ENCODE assay signal across 9 mouse cellular contexts in genomic region chr8:123352786-123353185, GRCm38 (mm10). TPM values are rescaled to one million over a fixed set of nuclear protein-coding genes. Genes with fewer than 3 reads are reported as not detected.
DNase-seq lines count a peak whose midpoint lies in the region; ATAC-seq lines count a peak whose summit lies in the region.
"Had no signal": no experiment of that assay in that cellular context is flagged by ENCODE, and none has a peak within 500 bp of the region (broad histone marks: within the 10 kb centered on the region; RNA-seq: fewer than 3 reads in every experiment).

No protein-coding gene starts in this region.

- peak; percentile 45 for DNase-seq in forebrain, embryonic 14.5 days (ENCODE audit: low spot score)
- DNase-seq in thymus, postnatal 0 days (ENCODE audit: low spot score), result peak; percentile 25
- DNase-seq in thymus, postnatal 36 days, result no peak
- DNase-seq in layer of hippocampus, postnatal 14 days (ENCODE audit: low spot score in 2 of 2), result peak; percentile 23 to 55
- no peak for DNase-seq in thymus, adult 18-20 months

- no peak overlapping the region for H3K4me2 ChIP-seq in forebrain, embryonic 14.5 days (ENCODE audit: low read length)
- H3K4me2 ChIP-seq in forebrain, embryonic 16.5 days (ENCODE audit: low read length), result no peak overlapping the region
- H3K4me2 ChIP-seq in neural tube, embryonic 14.5 days (ENCODE audit: low read depth, low read length), result no peak overlapping the region
- H3K4me2 ChIP-seq: heart, embryonic 13.5 days had no signal

- H3K9ac ChIP-seq in forebrain, embryonic 14.5 days (ENCODE audit: low read length), result no peak overlapping the region
- no peak overlapping the region for H3K9ac ChIP-seq in forebrain, embryonic 16.5 days (replicated peaks; ENCODE audit: low read depth, low read length)
- H3K9ac ChIP-seq in neural tube, embryonic 14.5 days (replicated peaks; ENCODE audit: low read depth, low read length), result no peak overlapping the region
- H3K9ac ChIP-seq: heart, embryonic 13.5 days had no signal

- H3K36me3 ChIP-seq in forebrain, embryonic 14.5 days (ENCODE audit: control insufficient read depth, insufficient read depth, low read length), result peaks cover 22% of the 10 kb centered on the region
- no peaks in the 10 kb centered on the region for H3K36me3 ChIP-seq in forebrain, embryonic 16.5 days (ENCODE audit: control insufficient read depth, insufficient read depth)
- H3K36me3 ChIP-seq in neural tube, embryonic 14.5 days (ENCODE audit: control insufficient read depth, insufficient read depth, low read length), result peaks cover 15% of the 10 kb centered on the region
- H3K36me3 ChIP-seq: heart, embryonic 13.5 days had no signal

- no peaks in the 10 kb centered on the region for H3K4me1 ChIP-seq in forebrain, embryonic 14.5 days (ENCODE audit: control insufficient read depth, insufficient read depth, low read length)
- H3K4me1 ChIP-seq in forebrain, embryonic 16.5 days (replicated peaks; ENCODE audit: control insufficient read depth, insufficient read depth, low read length), result no peaks in the 10 kb centered on the region
- no peaks in the 10 kb centered on the region for H3K4me1 ChIP-seq in neural tube, embryonic 14.5 days (ENCODE audit: control insufficient read depth, insufficient read depth, low read length)

- no peak for ATAC-seq in forebrain, embryonic 14.5 days
- ATAC-seq in forebrain, embryonic 16.5 days, result no peak
- ATAC-seq in granulocyte monocyte progenitor cell, adult 5-6 weeks (replicated peaks; ENCODE audit: poor library complexity, severe bottlenecking), result peak; percentile 69
- ATAC-seq in neural tube, embryonic 14.5 days (ENCODE audit: low read depth), result peak; percentile 51

- H3K4me3 ChIP-seq in forebrain, embryonic 14.5 days (ENCODE audit: low read depth, low read length), result no peak overlapping the region
- H3K4me3 ChIP-seq in forebrain, embryonic 16.5 days (replicated peaks; ENCODE audit: low read length), result no peak overlapping the region
- H3K4me3 ChIP-seq in neural tube, embryonic 14.5 days (ENCODE audit: low read depth, low read length), result no peak overlapping the region
- H3K4me3 ChIP-seq: heart, embryonic 13.5 days had no signal

- H3K27ac ChIP-seq in forebrain, embryonic 14.5 days (ENCODE audit: low read depth, low read length), result no peak overlapping the region
- H3K27ac ChIP-seq in forebrain, embryonic 16.5 days (ENCODE audit: low read length), result no peak overlapping the region
- no peak overlapping the region for H3K27ac ChIP-seq in neural tube, embryonic 14.5 days (ENCODE audit: low read depth, low read length)
- H3K27ac ChIP-seq: heart, embryonic 13.5 days had no signal

- no peaks in the 10 kb centered on the region for H3K9me3 ChIP-seq in forebrain, embryonic 14.5 days (replicated peaks; ENCODE audit: control insufficient read depth, low read length)
- no peaks in the 10 kb centered on the region for H3K9me3 ChIP-seq in forebrain, embryonic 16.5 days (ENCODE audit: control insufficient read depth, low read length)
- no peaks in the 10 kb centered on the region for H3K9me3 ChIP-seq in neural tube, embryonic 14.5 days (ENCODE audit: control insufficient read depth, low read length)
- H3K9me3 ChIP-seq: heart, embryonic 13.5 days had no signal

- no peaks in the 10 kb centered on the region for H3K27me3 ChIP-seq in forebrain, embryonic 14.5 days (replicated peaks; ENCODE audit: control insufficient read depth, insufficient read depth, low read length)
- no peaks in the 10 kb centered on the region for H3K27me3 ChIP-seq in forebrain, embryonic 16.5 days (replicated peaks; ENCODE audit: control insufficient read depth, insufficient read depth, low read length)
- H3K27me3 ChIP-seq in neural tube, embryonic 14.5 days (ENCODE audit: control insufficient read depth, insufficient read depth, low read length), result no peaks in the 10 kb centered on the region

- WGBS in forebrain, embryonic 14.5 days, result 48% methylated on average over 13 of the region's 13 CpGs
- 55% methylated on average over 13 of the region's 13 CpGs for WGBS in forebrain, embryonic 16.5 days
- 47% methylated on average over 13 of the region's 13 CpGs for WGBS in neural tube, embryonic 14.5 days

RNA-seq across cellular contexts. Expression of gene Spire2, which starts 20.3 kb away (rescaled TPM):
- 13.7 and 20.2 TPM in 2 replicates for polyA plus RNA-seq in forebrain, embryonic 14.5 days (2014; fragmentation: Nextera tagmentation; extraction: Ambion mirVana)
- polyA plus RNA-seq in forebrain, embryonic 16.5 days (2015; fragmentation: Nextera tagmentation; extraction: Ambion mirVana), result 31.8 and 33.4 TPM in 2 replicates
- polyA plus RNA-seq in thymus, postnatal 0 days (2015; fragmentation: Nextera tagmentation; extraction: Ambion mirVana), result 1.3 and 1.4 TPM in 2 replicates
- total RNA-seq in granulocyte monocyte progenitor cell, adult 5-6 weeks (2014; fragmentation: Nextera tagmentation), result not detected in 2 replicates
- 0.13 TPM in 1 of 2 replicates, not detected in the other for total RNA-seq in granulocyte monocyte progenitor cell, adult 5-6 weeks (2017)
- 10 to 100 TPM; 15.4 to 15.6 TPM for total RNA-seq in layer of hippocampus, postnatal 14 days (2021)
- 34.9 and 36.9 TPM in 2 replicates for polyA plus RNA-seq in neural tube, embryonic 14.5 days (2014; fragmentation: Nextera tagmentation; extraction: Ambion mirVana)

RNA-seq across cellular contexts. Expression of gene Tcf25, which starts 20.8 kb away (rescaled TPM):
- 181 and 203 TPM in 2 replicates for polyA plus RNA-seq in forebrain, embryonic 14.5 days (2014; fragmentation: Nextera tagmentation; extraction: Ambion mirVana)
- 283 and 303 TPM in 2 replicates for polyA plus RNA-seq in forebrain, embryonic 16.5 days (2015; fragmentation: Nextera tagmentation; extraction: Ambion mirVana)
- 155 and 165 TPM in 2 replicates for polyA plus RNA-seq in thymus, postnatal 0 days (2015; fragmentation: Nextera tagmentation; extraction: Ambion mirVana)
- 110 and 113 TPM in 2 replicates for total RNA-seq in granulocyte monocyte progenitor cell, adult 5-6 weeks (2014; fragmentation: Nextera tagmentation)
- 194 and 224 TPM in 2 replicates for total RNA-seq in granulocyte monocyte progenitor cell, adult 5-6 weeks (2017)
- total RNA-seq in layer of hippocampus, postnatal 14 days (2021), result 100 to 1,000 TPM; 490 to 516 TPM
- polyA plus RNA-seq in neural tube, embryonic 14.5 days (2014; fragmentation: Nextera tagmentation; extraction: Ambion mirVana), result 379 and 405 TPM in 2 replicates

RNA-seq across cellular contexts. Expression of gene Fanca, which starts 34.4 kb away (rescaled TPM):
- 13.7 and 14.0 TPM in 2 replicates for polyA plus RNA-seq in forebrain, embryonic 14.5 days (2014; fragmentation: Nextera tagmentation; extraction: Ambion mirVana)
- polyA plus RNA-seq in forebrain, embryonic 16.5 days (2015; fragmentation: Nextera tagmentation; extraction: Ambion mirVana), result 12.8 and 14.8 TPM in 2 replicates
- polyA plus RNA-seq in thymus, postnatal 0 days (2015; fragmentation: Nextera tagmentation; extraction: Ambion mirVana), result 22.0 and 22.5 TPM in 2 replicates
- 52.0 and 70.0 TPM in 2 replicates for total RNA-seq in granulocyte monocyte progenitor cell, adult 5-6 weeks (2014; fragmentation: Nextera tagmentation)
- total RNA-seq in granulocyte monocyte progenitor cell, adult 5-6 weeks (2017), result 30.2 and 39.5 TPM in 2 replicates
- total RNA-seq in layer of hippocampus, postnatal 14 days (2021), result 1 to 10 TPM; 2.6 to 5.3 TPM
- polyA plus RNA-seq in neural tube, embryonic 14.5 days (2014; fragmentation: Nextera tagmentation; extraction: Ambion mirVana), result 6.6 and 8.1 TPM in 2 replicates

RNA-seq across cellular contexts. Expression of gene Mc1r, which starts 54.1 kb away (rescaled TPM):
- polyA plus RNA-seq in forebrain, embryonic 14.5 days (2014; fragmentation: Nextera tagmentation; extraction: Ambion mirVana), result 0.11 TPM in 1 of 2 replicates, not detected in the other
- polyA plus RNA-seq in forebrain, embryonic 16.5 days (2015; fragmentation: Nextera tagmentation; extraction: Ambion mirVana), result 0.09 and 0.12 TPM in 2 replicates
- polyA plus RNA-seq in thymus, postnatal 0 days (2015; fragmentation: Nextera tagmentation; extraction: Ambion mirVana), result 0.28 and 0.56 TPM in 2 replicates
- total RNA-seq in granulocyte monocyte progenitor cell, adult 5-6 weeks (2014; fragmentation: Nextera tagmentation), result 0.28 TPM in 1 of 2 replicates, not detected in the other
- total RNA-seq in granulocyte monocyte progenitor cell, adult 5-6 weeks (2017), result 0.05 TPM in 1 of 2 replicates, not detected in the other
- total RNA-seq in layer of hippocampus, postnatal 14 days (2021), result under 1 TPM in 1 of 2 experiments, not detected in 1; 0.10 TPM
- polyA plus RNA-seq in neural tube, embryonic 14.5 days (2014; fragmentation: Nextera tagmentation; extraction: Ambion mirVana), result 0.22 and 0.33 TPM in 2 replicates
- polyA plus RNA-seq: heart, embryonic 13.5 days had no signal

RNA-seq across cellular contexts. Expression of gene Tubb3, which starts 58.4 kb away (rescaled TPM):
- 1,786 and 1,955 TPM in 2 replicates for polyA plus RNA-seq in forebrain, embryonic 14.5 days (2014; fragmentation: Nextera tagmentation; extraction: Ambion mirVana)
- 1,828 and 2,004 TPM in 2 replicates for polyA plus RNA-seq in forebrain, embryonic 16.5 days (2015; fragmentation: Nextera tagmentation; extraction: Ambion mirVana)
- 11.9 and 16.3 TPM in 2 replicates for polyA plus RNA-seq in thymus, postnatal 0 days (2015; fragmentation: Nextera tagmentation; extraction: Ambion mirVana)
- not detected in 2 replicates for total RNA-seq in granulocyte monocyte progenitor cell, adult 5-6 weeks (2014; fragmentation: Nextera tagmentation)
- total RNA-seq in granulocyte monocyte progenitor cell, adult 5-6 weeks (2017), result not detected in 2 replicates
- 100 to 1,000 TPM; 559 to 591 TPM for total RNA-seq in layer of hippocampus, postnatal 14 days (2021)
- 1,600 and 1,632 TPM in 2 replicates for polyA plus RNA-seq in neural tube, embryonic 14.5 days (2014; fragmentation: Nextera tagmentation; extraction: Ambion mirVana)

Comparison
In these comparisons a context has a peak if more than half of its experiments do, and no peak if none do; other contexts are left out.
1. DNase-seq: peak in forebrain, embryonic 14.5 days (single experiment), thymus, postnatal 0 days (single experiment) and layer of hippocampus, postnatal 14 days (2 of 2); none in thymus, postnatal 36 days (0 of 2) and thymus, adult 18-20 months (0 of 2).
2. ATAC-seq: peak in granulocyte monocyte progenitor cell, adult 5-6 weeks (single experiment) and neural tube, embryonic 14.5 days (single experiment); none in forebrain, embryonic 14.5 days (single experiment) and forebrain, embryonic 16.5 days (single experiment).